ENCODE assay signal across 9 mouse cellular contexts in the genomic region with DNA sequence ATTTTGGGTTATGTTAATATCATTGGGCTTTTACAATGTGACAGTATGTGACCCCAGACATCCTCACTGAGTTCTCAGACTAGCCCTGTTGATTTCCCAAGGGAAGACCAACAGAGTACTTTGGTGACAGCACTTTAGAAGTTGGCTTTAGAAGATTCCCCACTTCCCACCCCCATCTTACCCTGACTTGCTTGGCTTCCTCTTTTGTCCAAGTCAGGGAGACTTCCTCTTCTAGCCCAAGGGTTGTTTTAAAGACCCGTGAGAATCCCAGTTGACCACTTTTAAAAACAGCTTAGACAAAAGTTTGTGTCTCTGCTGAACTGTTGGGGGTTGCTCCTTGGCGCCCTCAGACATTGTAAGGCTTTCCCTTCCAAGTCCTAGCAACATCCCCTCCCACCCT. TPM values are rescaled to one million over a fixed set of nuclear protein-coding genes. Genes with fewer than 3 reads are reported as not detected.
DNase-seq lines count a peak whose midpoint lies in the region; ATAC-seq lines count a peak whose summit lies in the region.
"Had no signal": no experiment of that assay in that cellular context is flagged by ENCODE, and none has a peak within 500 bp of the region (broad histone marks: within the 10 kb centered on the region; RNA-seq: fewer than 3 reads in every experiment).

No protein-coding gene starts in this region.

- H3K9ac ChIP-seq in lung, embryonic 16.5 days (ENCODE audit: low read length), result peak overlapping the region; percentile 43
- 0 out of 2 replicates have a peak overlapping the region, but pooled peaks have one; percentile 49 for H3K9ac ChIP-seq in embryonic facial prominence, embryonic 13.5 days
- 0 out of 2 replicates have a peak overlapping the region, but pooled peaks have one; percentile 21 for H3K9ac ChIP-seq in intestine, embryonic 15.5 days
- H3K9ac ChIP-seq in neural tube, embryonic 13.5 days, result no peak overlapping the region

- H3K4me2 ChIP-seq in lung, embryonic 16.5 days (ENCODE audit: low read depth, low read length), result peak overlapping the region; percentile 28
- H3K4me2 ChIP-seq in embryonic facial prominence, embryonic 13.5 days, result peak overlapping the region; percentile 93
- peak overlapping the region; percentile 84 for H3K4me2 ChIP-seq in intestine, embryonic 15.5 days (replicated peaks)
- peak overlapping the region; percentile 86; the same call in 1 of the 2 replicates for H3K4me2 ChIP-seq in neural tube, embryonic 13.5 days

- H3K4me1 ChIP-seq in lung, embryonic 16.5 days (replicated peaks; ENCODE audit: control insufficient read depth, insufficient read depth, low read length), result peaks cover 61% of the 10 kb centered on the region
- peaks cover 56% of the 10 kb centered on the region for H3K4me1 ChIP-seq in embryonic facial prominence, embryonic 13.5 days
- H3K4me1 ChIP-seq in intestine, embryonic 15.5 days (replicated peaks), result peaks cover 47% of the 10 kb centered on the region
- H3K4me1 ChIP-seq in neural tube, embryonic 13.5 days (replicated peaks), result peaks cover 67% of the 10 kb centered on the region

- H3K9me3 ChIP-seq in lung, embryonic 16.5 days (ENCODE audit: control insufficient read depth, low read length), result no peaks in the 10 kb centered on the region
- no peaks in the 10 kb centered on the region for H3K9me3 ChIP-seq in embryonic facial prominence, embryonic 13.5 days
- H3K9me3 ChIP-seq in intestine, embryonic 15.5 days, result no peaks in the 10 kb centered on the region
- no peaks in the 10 kb centered on the region for H3K9me3 ChIP-seq in neural tube, embryonic 13.5 days

- DNase-seq in lung, postnatal 36 days, result no peak
- DNase-seq in left cerebral cortex, postnatal 36 days (ENCODE audit: low spot score in 2 of 2), result no peak
- no peak for DNase-seq in gastrocnemius, postnatal 14 days
- DNase-seq: adrenal gland, postnatal 14 days; lung, postnatal 14 days had no signal

- 25% methylated on average over 2 of the region's 2 CpGs for WGBS in lung, embryonic 16.5 days
- 31% methylated on average over 2 of the region's 2 CpGs for whole genome bisulfite sequencing in embryonic facial prominence, embryonic 13.5 days
- WGBS in intestine, embryonic 15.5 days, result 39% methylated on average over 2 of the region's 2 CpGs
- 11% methylated on average over 2 of the region's 2 CpGs for WGBS in neural tube, embryonic 13.5 days

- H3K27ac ChIP-seq in lung, embryonic 16.5 days (ENCODE audit: low read length), result peak overlapping the region; percentile 36
- H3K27ac ChIP-seq in embryonic facial prominence, embryonic 13.5 days, result no peak overlapping the region
- peak overlapping the region; percentile 57 for H3K27ac ChIP-seq in intestine, embryonic 15.5 days
- 0 out of 2 replicates have a peak overlapping the region, but pooled peaks have one; percentile 23 for H3K27ac ChIP-seq in neural tube, embryonic 13.5 days (replicated peaks)

- no peak overlapping the region for H3K4me3 ChIP-seq in lung, embryonic 16.5 days (ENCODE audit: low read length)
- peak overlapping the region; percentile 3; the same call in 1 of the 2 replicates for H3K4me3 ChIP-seq in embryonic facial prominence, embryonic 13.5 days
- H3K4me3 ChIP-seq in intestine, embryonic 15.5 days (replicated peaks), result no peak overlapping the region
- no peak overlapping the region for H3K4me3 ChIP-seq in neural tube, embryonic 13.5 days

- H3K36me3 ChIP-seq in lung, embryonic 16.5 days (ENCODE audit: control insufficient read depth, insufficient read depth, low read length), result no peaks in the 10 kb centered on the region
- H3K36me3 ChIP-seq in embryonic facial prominence, embryonic 13.5 days, result no peaks in the 10 kb centered on the region
- H3K36me3 ChIP-seq in intestine, embryonic 15.5 days, result no peaks in the 10 kb centered on the region
- H3K36me3 ChIP-seq in neural tube, embryonic 13.5 days, result no peaks in the 10 kb centered on the region

- no peak for ATAC-seq in lung, embryonic 16.5 days (ENCODE audit: low read depth)
- no peak for ATAC-seq in embryonic facial prominence, embryonic 13.5 days (ENCODE audit: insufficient number of reproducible peaks, insufficient read depth, low FRiP score, low TSS enrichment, low read depth)
- ATAC-seq in intestine, embryonic 15.5 days, result no peak
- ATAC-seq in neural tube, embryonic 13.5 days (ENCODE audit: low read depth), result no peak

- no peaks in the 10 kb centered on the region for H3K27me3 ChIP-seq in lung, embryonic 16.5 days (ENCODE audit: control insufficient read depth, insufficient read depth, low read depth, low read length)
- no peaks in the 10 kb centered on the region for H3K27me3 ChIP-seq in embryonic facial prominence, embryonic 13.5 days
- H3K27me3 ChIP-seq in intestine, embryonic 15.5 days (replicated peaks), result no peaks in the 10 kb centered on the region
- no peaks in the 10 kb centered on the region for H3K27me3 ChIP-seq in neural tube, embryonic 13.5 days

- intact Hi-C loops in left cerebral cortex, postnatal 36 days (cut with DNase I), result no loop called here
- intact Hi-C loops in gastrocnemius, postnatal 14 days (cut with DNase I; ENCODE audit: low total_unique reads), result no loop called here

RNA-seq across cellular contexts. Expression of gene Qrfp, which starts 47.1 kb away (rescaled TPM):
- polyA plus RNA-seq in lung, embryonic 16.5 days (2015; fragmentation: Nextera tagmentation; extraction: Ambion mirVana), result 0.10 TPM in 1 of 2 replicates, not detected in the other
- 0.14 and 0.22 TPM in 2 replicates for polyA plus RNA-seq in embryonic facial prominence, embryonic 13.5 days (2015; fragmentation: Nextera tagmentation; extraction: Ambion mirVana)
- polyA plus RNA-seq in intestine, embryonic 15.5 days (2015; fragmentation: Nextera tagmentation; extraction: Ambion mirVana), result 0.05 TPM in 2 replicates
- 0.13 TPM in 1 of 2 replicates, not detected in the other for polyA plus RNA-seq in neural tube, embryonic 13.5 days (2015; fragmentation: Nextera tagmentation; extraction: Ambion mirVana)
- not detected for total RNA-seq in left cerebral cortex, postnatal 36 days (2021)
- not detected for total RNA-seq in gastrocnemius, postnatal 14 days (2021)
- total RNA-seq: adrenal gland, postnatal 14 days had no signal

Comparison
In these comparisons a context has a peak if more than half of its experiments do, and no peak if none do; other contexts are left out.
1. H3K4me2 ChIP-seq: peak in every context shown above with its lines; median percentile 93 in embryonic facial prominence, embryonic 13.5 days; 86 in neural tube, embryonic 13.5 days; 84 in intestine, embryonic 15.5 days; 28 in lung, embryonic 16.5 days.